In genomic region chr16:89831172-89831571, GRCm38 (mm10) we compare ENCODE assay signal across 8 mouse cellular contexts.
DNase-seq lines count a peak whose midpoint lies in the region; ATAC-seq and TF ChIP-seq lines count a peak whose summit lies in the region.

No protein-coding gene starts in this region.

- peak; percentile 74 for ATAC-seq in frontal cortex, adult (ENCODE audit: low TSS enrichment)

- no peak overlapping the region for H3K27ac ChIP-seq in gastrocnemius, adult 2 months

- peak; percentile 76 for TF ChIP-seq CTCF in gastrocnemius, adult 2 months (IDR thresholded peaks at IDR 0.05)

- peak; percentile 38 for DNase-seq in gastrocnemius, adult 2 months
- DNase-seq in gastrocnemius, postnatal 25 days = no peak
- DNase-seq in 416B (ENCODE audit: low read depth) = peak; percentile 76
- DNase-seq in brain, adult 2 months (ENCODE audit: low read depth, low spot score) = peak; percentile 86
- DNase-seq in kidney, postnatal 25 days = peak; percentile 55 to 68
- DNase-seq in lung, postnatal 4 days = peak; percentile 49 to 67
- DNase-seq in urinary bladder, postnatal 4 days (ENCODE audit: low spot score in 2 of 2) = no peak

- H3K4me3 ChIP-seq in gastrocnemius, adult 2 months = peak overlapping the region; percentile 35

- intact Hi-C loops in gastrocnemius, adult 2 months (cut with DNase I) = loop anchor here (1.0 kb wide), 1 partner anchor 57 kb away; no protein-coding TSS in a partner anchor

Comparison
In these comparisons a context has a peak if more than half of its experiments do, and no peak if none do; other contexts are left out.
1. DNase-seq: peak in gastrocnemius, adult 2 months (single experiment), 416B (single experiment), brain, adult 2 months (single experiment), kidney, postnatal 25 days (2 of 2) and lung, postnatal 4 days (2 of 2); none in gastrocnemius, postnatal 25 days (single experiment) and urinary bladder, postnatal 4 days (0 of 2).